20 mouse cellular contexts compared by ENCODE assay signal in genomic region chr8:117455701-117456100, GRCm38 (mm10).
"Had no signal": no experiment of that assay in that cellular context is flagged by ENCODE, and none has a peak within 500 bp of the region (broad histone marks: within the 10 kb centered on the region; RNA-seq: fewer than 3 reads in every experiment).

No protein-coding gene starts in this region.

- DNase-seq: lung, adult 18-20 months; lung, embryonic 14.5 days; lung, postnatal 10 days; lung, postnatal 4 days; midbrain, embryonic 14.5 days; retina, postnatal 1 day; right cerebral cortex, adult 18-20 months; right cerebral cortex, postnatal 25 days; right cerebral cortex, postnatal 4 days; spleen, adult 18-20 months; thymus, adult 18-20 months; thymus, postnatal 14 days; thymus, postnatal 36 days had no signal

- H3K27ac ChIP-seq: liver, embryonic 14.5 days; midbrain, embryonic 10.5 days; midbrain, embryonic 12.5 days; neural tube, embryonic 13.5 days; neural tube, embryonic 15.5 days had no signal

- H3K4me3 ChIP-seq: midbrain, embryonic 10.5 days; midbrain, embryonic 12.5 days; myocyte; neural tube, embryonic 13.5 days; neural tube, embryonic 15.5 days had no signal

- H3K4me2 ChIP-seq: lung, embryonic 14.5 days; midbrain, embryonic 12.5 days; neural tube, embryonic 13.5 days; neural tube, embryonic 15.5 days had no signal

- H3K27me3 ChIP-seq: midbrain, embryonic 12.5 days; neural tube, embryonic 13.5 days; neural tube, embryonic 15.5 days had no signal

- ATAC-seq: midbrain, embryonic 16.5 days had no signal

- H3K9ac ChIP-seq: liver, embryonic 14.5 days; lung, embryonic 14.5 days; midbrain, embryonic 12.5 days; neural tube, embryonic 13.5 days; neural tube, embryonic 15.5 days had no signal

- H3K9me3 ChIP-seq: midbrain, embryonic 10.5 days; midbrain, embryonic 12.5 days; neural tube, embryonic 13.5 days; neural tube, embryonic 15.5 days had no signal
